Mouse (Mus musculus) spleen, adult 2 months (tissue): ENCODE measurements around the gene Car10. TPM values are rescaled to one million over a fixed set of nuclear protein-coding genes. Genes with fewer than 3 reads are reported as not detected.

ENCODE experiments used
- DNase-seq, 2 experiments: peaks; one replicate each; pipeline versions ENCODE4 v3.0.0 to v3.0.0-alpha.2; 2012 to 2021; ENCODE audit warnings: low spot score in 2 of 2, low read depth in 1 of 2
- H3K27ac ChIP-seq: fragments of 200-500 bp; 2 replicates; pipeline ENCODE4 v1.5.1; 2012; ENCODE audit warnings: low read length, inconsistent platforms; ENCODE audit not compliant: insufficient read depth
- H3K27me3 ChIP-seq: fragments of 200-500 bp; 2 replicates; pipeline ENCODE4 v1.6.1; 2012; ENCODE audit warnings: mild to moderate bottlenecking, moderate library complexity, low read length, inconsistent platforms; ENCODE audit not compliant: control insufficient read depth, insufficient read depth
- H3K36me3 ChIP-seq: fragments of 200-500 bp; 2 replicates; pipeline ENCODE4 v1.6.1; 2012; ENCODE audit warnings: mild to moderate bottlenecking, low read length, inconsistent platforms; ENCODE audit not compliant: control insufficient read depth, insufficient read depth
- H3K4me1 ChIP-seq: fragments of 200-500 bp; 2 replicates; pipeline ENCODE4 v1.6.1; 2011; ENCODE audit warnings: inconsistent platforms; ENCODE audit not compliant: control insufficient read depth, insufficient read depth, insufficient read length
- H3K4me3 ChIP-seq: fragments of 200-500 bp; 2 replicates; pipeline ENCODE4 v1.5.1; 2011; ENCODE audit warnings: mild to moderate bottlenecking, inconsistent platforms; ENCODE audit not compliant: insufficient read depth, insufficient read length; ENCODE audit errors: extremely low read depth
- CTCF ChIP-seq: fragments of 200-500 bp; IDR thresholded peaks from 2 replicates; pipeline ENCODE4 v1.5.1; 2011; ENCODE audit warnings: mild to moderate bottlenecking, inconsistent platforms; ENCODE audit not compliant: insufficient read depth, insufficient read length, insufficient replicate concordance; ENCODE audit errors: extremely low read depth
- POLR2A ChIP-seq: fragments of 200-500 bp; IDR thresholded peaks from 2 replicates; pipeline ENCODE4 v1.6.1; 2011; ENCODE audit warnings: low read depth, low read length, inconsistent platforms
- WGBS: fragments of 180-500 bp; shearing (Covaris S2); methylation state at CpG from one replicate; pipeline ENCODE4 v1.1.7; 2018; 5-methylcytosine and 5-hydroxymethylcytosine counted together
- polyA plus RNA-seq: library from polyadenylated mRNA; depleted of rRNA; stranded (reverse); fragments of >200 nt; gene quantifications from 2 replicates; pipeline ENCODE4 v1.2.3, GENCODE M21; 2012

Gene Car10
- polyA plus RNA-seq, 1 experiment = not detected

GRCm38 (mm10) chr11:93614851-93615250, 517.0 kb downstream of the Car10 start:
- no peak overlapping the region for H3K4me3 ChIP-seq
- H3K27ac ChIP-seq = no peak overlapping the region
- no peak for TF ChIP-seq CTCF
- no peak for TF ChIP-seq POLR2A
- H3K4me1 ChIP-seq = no peaks in the 10 kb centered on the region
- DNase-seq = no peak
- H3K27me3 ChIP-seq = no peaks in the 10 kb centered on the region
- H3K36me3 ChIP-seq = no peaks in the 10 kb centered on the region

GRCm38 (mm10) chr11:93623605-93624004, 525.8 kb downstream of the Car10 start:
- H3K27ac ChIP-seq = no peak overlapping the region
- no peak for DNase-seq
- no peaks in the 10 kb centered on the region for H3K4me1 ChIP-seq
- TF ChIP-seq POLR2A (no peak), CTCF (no peak)
- WGBS = 81% methylated on average over 5 of the region's 5 CpGs
- H3K27me3 ChIP-seq = no peaks in the 10 kb centered on the region
- no peak overlapping the region for H3K4me3 ChIP-seq
- H3K36me3 ChIP-seq = no peaks in the 10 kb centered on the region

DNA sequence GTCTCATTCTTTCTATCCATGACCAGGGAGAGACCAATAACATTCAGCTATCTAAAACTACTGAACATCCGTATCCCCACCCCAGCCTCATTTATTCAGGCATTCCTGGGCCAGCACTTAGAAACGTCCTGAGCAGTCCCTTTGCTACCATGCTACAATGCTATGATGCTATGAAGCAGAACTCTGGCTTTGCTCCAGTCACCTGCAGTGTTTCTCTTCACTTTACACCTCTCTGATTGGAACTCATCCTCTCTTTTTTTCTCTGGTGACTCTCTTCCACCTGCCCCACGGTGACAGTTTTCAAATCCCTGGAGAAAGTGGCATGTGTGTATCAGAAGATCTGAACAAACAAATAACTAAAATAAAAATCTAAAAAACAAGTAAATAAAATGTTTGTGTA, 541.6 kb downstream of the Car10 start:
- no peaks in the 10 kb centered on the region for H3K36me3 ChIP-seq
- no peaks in the 10 kb centered on the region for H3K4me1 ChIP-seq
- WGBS = 77% methylated on average over 3 of the region's 3 CpGs
- H3K27ac ChIP-seq = no peak overlapping the region
- H3K27me3 ChIP-seq = no peaks in the 10 kb centered on the region
- DNase-seq = no peak
- no peak for TF ChIP-seq POLR2A
- TF ChIP-seq CTCF = no peak
- H3K4me3 ChIP-seq = no peak overlapping the region

DNA sequence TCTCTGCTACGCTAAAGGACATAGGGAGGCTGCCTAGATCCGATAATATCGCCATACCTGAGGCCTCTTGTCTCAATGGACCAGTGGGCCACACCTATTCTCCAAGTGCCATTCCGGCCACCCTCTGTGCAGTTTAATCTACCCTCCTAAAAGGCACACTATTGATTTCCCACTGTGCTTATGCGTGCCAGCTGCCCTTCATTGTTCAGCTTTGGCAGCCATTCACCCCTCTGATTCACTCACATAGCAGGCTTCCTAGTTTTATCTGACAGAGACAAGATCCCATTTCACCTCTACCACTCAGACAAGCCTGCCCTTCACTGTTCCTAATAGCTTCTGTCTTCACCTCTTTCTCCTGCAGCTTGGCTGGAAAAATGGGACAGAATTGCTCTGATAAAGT, 543.1 kb downstream of the Car10 start:
- 84% methylated on average over 5 of the region's 5 CpGs for WGBS

GRCm38 (mm10) chr11:93642331-93642730, 544.5 kb downstream of the Car10 start:
- DNase-seq = no peak
- H3K36me3 ChIP-seq = no peaks in the 10 kb centered on the region
- no peak overlapping the region for H3K4me3 ChIP-seq
- WGBS = 90% methylated on average over 1 of the region's 1 CpGs
- no peak overlapping the region for H3K27ac ChIP-seq
- no peaks in the 10 kb centered on the region for H3K27me3 ChIP-seq
- no peak for TF ChIP-seq POLR2A
- TF ChIP-seq CTCF = no peak
- H3K4me1 ChIP-seq = no peaks in the 10 kb centered on the region

More for the DNA sequence above, 543.1 kb downstream of the Car10 start:
- H3K27ac ChIP-seq = no peak overlapping the region
- no peak for TF ChIP-seq CTCF
- no peak for TF ChIP-seq POLR2A
- no peak overlapping the region for H3K4me3 ChIP-seq
- no peaks in the 10 kb centered on the region for H3K36me3 ChIP-seq
- no peaks in the 10 kb centered on the region for H3K27me3 ChIP-seq
- no peaks in the 10 kb centered on the region for H3K4me1 ChIP-seq
- no peak for DNase-seq

DNA sequence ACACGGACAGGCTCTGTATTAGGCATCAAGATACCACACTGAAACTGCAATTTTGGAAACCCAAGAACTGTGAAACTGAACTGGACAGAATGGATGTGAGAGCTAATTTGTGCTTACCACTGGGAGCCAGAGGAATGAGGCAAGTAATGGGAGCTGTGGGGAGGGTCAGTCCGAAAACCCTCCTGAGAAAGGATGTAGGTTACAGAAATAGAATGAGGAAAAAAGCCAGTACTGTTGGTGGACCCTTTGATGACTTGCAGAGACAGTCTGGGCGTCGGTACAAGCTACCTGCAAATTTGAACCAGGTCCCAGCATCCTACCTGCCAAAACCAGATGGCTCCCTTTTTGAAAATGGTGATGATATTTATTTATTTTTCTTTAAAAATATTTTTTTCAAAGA, 545.2 kb downstream of the Car10 start:
- Histone ChIP-seq H3K27ac (no peak overlapping the region), H3K27me3 (no peaks in the 10 kb centered on the region), H3K36me3 (no peaks in the 10 kb centered on the region), H3K4me1 (no peaks in the 10 kb centered on the region), H3K4me3 (no peak overlapping the region)
- 83% methylated on average over 4 of the region's 4 CpGs for WGBS
- DNase-seq = no peak
- no peak for TF ChIP-seq POLR2A
- no peak for TF ChIP-seq CTCF

- WGBS = 91% methylated on average over 9 of the region's 9 CpGs
- no peak for TF ChIP-seq POLR2A
- no peak for TF ChIP-seq CTCF
- H3K27me3 ChIP-seq = no peaks in the 10 kb centered on the region
- H3K27ac ChIP-seq = no peak overlapping the region
- no peaks in the 10 kb centered on the region for H3K4me1 ChIP-seq
- DNase-seq = no peak
- H3K4me3 ChIP-seq = no peak overlapping the region
- no peaks in the 10 kb centered on the region for H3K36me3 ChIP-seq
Measured at GRCm38 (mm10) chr11:93643436-93643835, 545.6 kb downstream of the Car10 start.
